Mouse (Mus musculus) bone marrow, adult 2 months (tissue): Measurements from ENCODE around the gene 2010109A12Rik.

Experiments used
- CTCF ChIP-seq: fragments of 200-500 bp; IDR thresholded peaks from 2 replicates; pipeline ENCODE4 v1.5.1; 2011; ENCODE audit warnings: low read length, control low read depth; ENCODE audit not compliant: control insufficient read depth, insufficient read depth
- POLR2A ChIP-seq: fragments of 200-500 bp; IDR thresholded peaks from 2 replicates; pipeline ENCODE4 v1.6.1; 2011; ENCODE audit warnings: low read depth, mild to moderate bottlenecking, control low read depth, low read length, borderline replicate concordance; ENCODE audit not compliant: control insufficient read depth

DNA sequence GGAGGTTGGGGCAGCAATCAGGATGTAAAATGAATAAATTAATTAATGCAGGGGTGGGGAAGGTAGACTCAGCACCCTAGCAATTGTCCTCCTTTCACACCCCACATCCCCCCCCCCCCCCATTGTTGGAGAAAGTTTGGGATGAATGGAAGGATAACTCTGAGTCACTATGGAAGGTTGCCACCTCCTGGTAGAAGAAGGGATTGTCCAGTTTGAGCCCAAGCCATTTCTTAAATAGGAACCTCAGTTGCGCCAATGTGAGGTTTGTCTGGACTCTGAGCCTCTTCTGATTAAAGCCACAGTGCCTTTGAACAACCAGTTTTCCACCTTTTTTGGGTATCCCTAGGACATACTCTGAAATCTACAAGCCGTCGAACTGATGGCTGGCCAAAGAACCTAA is 42.8 kb upstream of the 2010109A12Rik start:
- peak; percentile 30; the same call in 1 of the 2 replicates for TF ChIP-seq CTCF
- TF ChIP-seq POLR2A: no peak
